Mouse (Mus musculus): ENCODE measurements around the gene Tnip1. TPM values are rescaled to one million over a fixed set of nuclear protein-coding genes. Genes with fewer than 3 reads are reported as not detected.

Gene Tnip1
- polyA plus RNA-seq, 1 experiment, result 121 TPM

DNA sequence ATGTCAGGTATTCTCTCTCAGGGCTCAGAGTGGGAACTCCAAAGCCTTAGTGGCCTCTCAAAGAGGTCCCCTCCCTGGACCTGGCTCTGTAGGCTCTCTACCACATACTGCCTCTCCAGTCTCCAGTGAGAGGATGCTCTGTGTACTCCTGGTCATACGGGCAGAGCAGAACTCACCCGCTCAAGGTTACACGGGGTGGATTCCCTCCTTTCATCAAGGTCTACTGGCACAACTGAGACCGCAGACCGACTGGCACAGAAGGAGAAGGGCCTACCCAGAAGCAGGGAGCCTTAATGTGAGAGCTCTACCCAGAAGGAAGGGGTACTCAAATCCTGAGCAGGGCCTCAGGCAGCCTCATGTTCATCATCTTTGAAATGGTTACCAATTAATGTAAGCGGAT is 30.2 kb downstream of the Tnip1 start:
- WGBS, result 97% methylated on average over 6 of the region's 6 CpGs
- no peak overlapping the region for H3K4me3 ChIP-seq (ENCODE audit: control insufficient read depth, insufficient read depth, low read length)
- H3K27me3 ChIP-seq (ENCODE audit: control insufficient read depth, insufficient read depth, low read length), result no peaks in the 10 kb centered on the region
- H3K27ac ChIP-seq (ENCODE audit: control insufficient read depth, insufficient read depth, low read length), result no peak overlapping the region
- peaks cover 18% of the 10 kb centered on the region for H3K4me1 ChIP-seq (replicated peaks; ENCODE audit: control insufficient read depth, insufficient read depth, low read length)
- peaks cover 85% of the 10 kb centered on the region for H3K36me3 ChIP-seq (ENCODE audit: control insufficient read depth, insufficient read depth, low read length)
- no peak for TF ChIP-seq POLR2A (IDR thresholded peaks at IDR 0.05; ENCODE audit: control insufficient read depth, extremely low read depth, insufficient read depth, low read length, poor library complexity)
- TF ChIP-seq CTCF (IDR thresholded peaks at IDR 0.05; ENCODE audit: borderline replicate concordance, control insufficient read depth, extremely low read depth, insufficient read depth, low read length, poor library complexity), result no peak
- DNase-seq, result no peak

DNA sequence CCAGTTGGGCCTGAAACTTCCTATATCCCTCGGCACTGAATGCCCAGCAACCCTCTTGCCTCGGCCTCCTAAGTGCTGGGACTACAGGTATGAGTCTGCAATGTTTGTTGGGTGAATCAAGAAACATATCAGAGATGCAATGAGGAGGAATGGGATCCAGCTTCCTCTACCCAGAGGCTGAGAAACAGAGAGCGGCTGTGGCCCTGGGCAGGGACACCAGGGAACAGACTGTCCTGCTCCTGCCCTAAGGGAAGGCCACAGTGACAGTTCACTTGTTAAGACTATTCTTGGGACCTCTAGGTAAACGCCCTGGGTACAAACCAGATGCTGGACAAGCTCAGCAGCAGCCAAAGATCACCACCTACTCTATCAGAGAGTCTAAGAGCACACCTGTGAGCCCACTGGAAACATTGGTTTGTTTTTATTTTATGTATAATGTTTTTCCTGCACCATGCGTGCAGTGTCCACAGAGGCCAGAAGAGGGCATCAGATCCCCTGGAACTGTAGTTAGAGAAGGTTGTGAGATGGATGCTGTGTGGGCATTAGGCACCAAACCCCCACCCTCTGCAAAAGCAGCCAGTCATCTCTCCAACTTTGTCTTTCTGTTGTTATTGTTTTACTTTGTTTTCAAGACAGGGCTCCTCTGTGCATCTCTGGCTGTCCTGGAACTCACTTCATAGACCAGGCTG is 31.2 kb downstream of the Tnip1 start:
- Histone ChIP-seq H3K27me3 (ENCODE audit: control insufficient read depth, insufficient read depth, low read length) (no peaks in the 10 kb centered on the region), H3K4me1 (replicated peaks; ENCODE audit: control insufficient read depth, insufficient read depth, low read length) (peaks cover 9% of the 10 kb centered on the region), H3K4me3 (ENCODE audit: control insufficient read depth, insufficient read depth, low read length) (no peak overlapping the region), H3K27ac (ENCODE audit: control insufficient read depth, insufficient read depth, low read length) (no peak overlapping the region), H3K36me3 (ENCODE audit: control insufficient read depth, insufficient read depth, low read length) (peaks cover 92% of the 10 kb centered on the region)
- TF ChIP-seq POLR2A (IDR thresholded peaks at IDR 0.05; ENCODE audit: control insufficient read depth, extremely low read depth, insufficient read depth, low read length, poor library complexity), result no peak
- no peak for TF ChIP-seq CTCF (IDR thresholded peaks at IDR 0.05; ENCODE audit: borderline replicate concordance, control insufficient read depth, extremely low read depth, insufficient read depth, low read length, poor library complexity)
- 85% methylated on average over 5 of the region's 5 CpGs for WGBS
- DNase-seq, result peak; percentile 74

DNA sequence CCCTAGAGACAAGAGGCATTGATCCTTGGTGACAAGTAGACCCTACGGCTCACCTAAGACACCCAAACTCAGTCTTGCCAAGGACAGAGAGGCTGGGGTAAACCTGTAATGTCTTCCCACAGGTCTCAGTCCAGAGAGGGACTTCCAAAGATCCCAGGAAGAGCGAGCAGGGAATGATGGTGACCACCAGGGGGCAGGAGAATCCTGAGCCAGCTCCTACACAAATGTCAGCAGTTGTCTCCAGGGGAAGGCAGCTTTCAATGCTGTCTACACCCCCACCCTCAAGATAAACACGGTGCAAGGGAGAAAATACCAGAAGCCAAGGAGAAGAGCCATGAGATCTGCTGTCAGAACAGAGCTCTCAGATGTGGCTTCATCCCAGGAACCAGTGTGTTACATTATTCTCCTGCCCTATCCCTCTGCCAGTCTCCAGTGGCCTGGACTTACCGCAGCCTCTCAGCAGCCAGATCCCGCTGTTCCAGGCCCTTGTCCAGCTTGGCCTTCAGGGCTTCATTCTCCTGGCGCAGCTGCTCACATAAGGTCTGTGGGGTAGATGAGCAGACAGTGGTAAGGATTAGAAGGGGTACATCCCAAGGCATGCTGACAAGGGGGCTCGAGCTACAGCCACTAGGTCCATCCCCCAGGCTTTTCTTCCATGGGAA is 32.3 kb downstream of the Tnip1 start:
- no peak overlapping the region for H3K27ac ChIP-seq (ENCODE audit: control insufficient read depth, insufficient read depth, low read length)
- 94% methylated on average over 7 of the region's 7 CpGs for WGBS
- H3K36me3 ChIP-seq (ENCODE audit: control insufficient read depth, insufficient read depth, low read length), result peaks cover 96% of the 10 kb centered on the region
- H3K27me3 ChIP-seq (ENCODE audit: control insufficient read depth, insufficient read depth, low read length), result no peaks in the 10 kb centered on the region
- no peak overlapping the region for H3K4me3 ChIP-seq (ENCODE audit: control insufficient read depth, insufficient read depth, low read length)
- H3K4me1 ChIP-seq (replicated peaks; ENCODE audit: control insufficient read depth, insufficient read depth, low read length), result 0 out of 2 replicates have a peak, but pooled peaks cover 2% of the 10 kb centered on the region
- peak; percentile 22 for DNase-seq
- TF ChIP-seq CTCF (IDR thresholded peaks at IDR 0.05; ENCODE audit: borderline replicate concordance, control insufficient read depth, extremely low read depth, insufficient read depth, low read length, poor library complexity) (no peak), POLR2A (IDR thresholded peaks at IDR 0.05; ENCODE audit: control insufficient read depth, extremely low read depth, insufficient read depth, low read length, poor library complexity) (no peak)

DNA sequence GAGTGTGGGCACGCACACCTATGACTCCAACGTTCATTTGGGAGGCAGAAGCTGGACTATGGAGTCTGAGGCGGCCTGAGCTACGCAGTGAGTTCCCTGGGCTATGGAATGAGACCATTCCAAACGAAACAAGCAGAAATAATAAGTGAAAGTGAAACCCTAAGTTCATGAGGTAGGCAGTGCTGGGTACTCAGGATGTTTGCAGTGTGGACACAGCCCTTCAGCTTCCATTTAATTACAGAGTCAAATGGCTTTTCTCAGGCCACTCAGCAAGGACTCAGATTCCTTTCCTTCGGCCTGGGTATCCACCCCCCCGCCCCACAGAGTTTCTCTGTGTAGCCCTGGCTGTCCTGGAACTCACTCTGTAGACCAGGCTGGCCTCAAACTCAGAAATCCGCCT is 33.0 kb downstream of the Tnip1 start:
- TF ChIP-seq CTCF (IDR thresholded peaks at IDR 0.05; ENCODE audit: borderline replicate concordance, control insufficient read depth, extremely low read depth, insufficient read depth, low read length, poor library complexity) (no peak), POLR2A (IDR thresholded peaks at IDR 0.05; ENCODE audit: control insufficient read depth, extremely low read depth, insufficient read depth, low read length, poor library complexity) (no peak)
- Histone ChIP-seq H3K4me3 (ENCODE audit: control insufficient read depth, insufficient read depth, low read length) (no peak overlapping the region), H3K36me3 (ENCODE audit: control insufficient read depth, insufficient read depth, low read length) (peaks cover 93% of the 10 kb centered on the region), H3K4me1 (replicated peaks; ENCODE audit: control insufficient read depth, insufficient read depth, low read length) (0 out of 2 replicates have a peak, but pooled peaks cover 2% of the 10 kb centered on the region), H3K27me3 (ENCODE audit: control insufficient read depth, insufficient read depth, low read length) (no peaks in the 10 kb centered on the region), H3K27ac (ENCODE audit: control insufficient read depth, insufficient read depth, low read length) (no peak overlapping the region)
- 96% methylated on average over 8 of the region's 8 CpGs for WGBS
- no peak for DNase-seq

DNA sequence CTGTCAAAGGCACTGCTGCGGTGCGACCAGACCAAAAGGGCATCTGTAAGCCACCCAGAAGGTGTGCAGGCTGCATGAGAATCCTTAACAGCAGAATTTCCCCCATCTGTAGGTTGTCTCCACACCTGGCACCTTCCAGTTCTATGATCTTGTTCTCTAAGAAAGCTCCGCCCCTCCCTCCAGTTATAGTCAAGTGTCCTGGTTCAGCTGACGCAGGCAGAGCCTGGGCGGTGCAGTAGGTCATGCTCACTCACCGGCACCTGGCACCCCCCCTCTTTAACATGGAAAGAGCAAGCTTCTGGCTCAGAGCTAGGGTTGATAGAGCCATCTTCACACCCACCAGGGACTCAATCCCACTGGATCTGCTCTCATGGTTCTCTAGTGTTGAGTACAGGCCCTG is 33.4 kb downstream of the Tnip1 start:
- 96% methylated on average over 6 of the region's 6 CpGs for WGBS
- TF ChIP-seq POLR2A (IDR thresholded peaks at IDR 0.05; ENCODE audit: control insufficient read depth, extremely low read depth, insufficient read depth, low read length, poor library complexity) (no peak), CTCF (IDR thresholded peaks at IDR 0.05; ENCODE audit: borderline replicate concordance, control insufficient read depth, extremely low read depth, insufficient read depth, low read length, poor library complexity) (no peak)
- Histone ChIP-seq H3K4me1 (replicated peaks; ENCODE audit: control insufficient read depth, insufficient read depth, low read length) (no peaks in the 10 kb centered on the region), H3K36me3 (ENCODE audit: control insufficient read depth, insufficient read depth, low read length) (peaks cover 95% of the 10 kb centered on the region), H3K27me3 (ENCODE audit: control insufficient read depth, insufficient read depth, low read length) (no peaks in the 10 kb centered on the region), H3K27ac (ENCODE audit: control insufficient read depth, insufficient read depth, low read length) (no peak overlapping the region), H3K4me3 (ENCODE audit: control insufficient read depth, insufficient read depth, low read length) (no peak overlapping the region)
- DNase-seq, result no peak

DNA sequence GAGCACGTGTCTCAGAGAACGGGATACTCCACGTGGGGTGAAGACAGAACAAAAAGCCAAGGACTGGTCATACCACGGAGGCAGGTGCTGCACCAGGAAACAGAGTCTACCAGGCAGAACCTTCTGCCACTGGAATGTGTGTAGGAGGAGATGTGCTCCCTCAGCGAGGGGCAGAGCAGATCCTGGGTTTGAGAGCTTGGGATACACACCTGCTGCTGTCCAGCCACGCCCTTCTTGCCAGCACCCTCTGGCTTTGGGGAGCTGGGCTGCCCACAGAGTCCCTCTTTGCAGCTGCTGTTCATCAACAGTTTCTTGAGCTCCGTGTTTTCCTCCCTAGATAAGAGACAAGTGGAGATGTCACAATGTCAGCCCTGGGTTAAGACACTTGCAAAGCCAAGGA is 33.8 kb downstream of the Tnip1 start:
- H3K27ac ChIP-seq (ENCODE audit: control insufficient read depth, insufficient read depth, low read length), result no peak overlapping the region
- H3K36me3 ChIP-seq (ENCODE audit: control insufficient read depth, insufficient read depth, low read length), result peaks cover 95% of the 10 kb centered on the region
- H3K27me3 ChIP-seq (ENCODE audit: control insufficient read depth, insufficient read depth, low read length), result no peaks in the 10 kb centered on the region
- H3K4me3 ChIP-seq (ENCODE audit: control insufficient read depth, insufficient read depth, low read length), result no peak overlapping the region
- TF ChIP-seq POLR2A (IDR thresholded peaks at IDR 0.05; ENCODE audit: control insufficient read depth, extremely low read depth, insufficient read depth, low read length, poor library complexity), result no peak
- TF ChIP-seq CTCF (IDR thresholded peaks at IDR 0.05; ENCODE audit: borderline replicate concordance, control insufficient read depth, extremely low read depth, insufficient read depth, low read length, poor library complexity), result no peak
- H3K4me1 ChIP-seq (replicated peaks; ENCODE audit: control insufficient read depth, insufficient read depth, low read length), result no peaks in the 10 kb centered on the region
- WGBS, result 96% methylated on average over 7 of the region's 7 CpGs
- no peak for DNase-seq
